Mouse (Mus musculus): ENCODE measurements around the gene Atp5l. TPM values are rescaled to one million over a fixed set of nuclear protein-coding genes. Genes with fewer than 3 reads are reported as not detected.

Gene Atp5l
- 2,238 TPM for polyA plus RNA-seq (2014; fragmentation: Illumina TruSeq; extraction: RNeasy Lipid Tissue Mini Kit (QIAGEN cat#74804); ENCODE audit: low read depth, low replicate concordance)

GRCm38 (mm10) chr9:44920374-44921122 lies at the start of gene Atp5l:
Atp5l (minus strand) TSS chr9:44920742.

GRCm38 (mm10) chr9:44965126-44965832 lies 44.7 kb upstream of the Atp5l start, which contains the start of gene Ube4a:
Ube4a (minus strand) TSS chr9:44965600.

GRCm38 (mm10) chr9:44881221-44881871 lies 39.2 kb downstream of the Atp5l start, which contains the start of gene Kmt2a:
Kmt2a (minus strand) TSS chr9:44881296.

Other genes with a start within 250 kb of the Atp5l start
- gene Treh, start 247.5 kb downstream of the Atp5l start, polyA plus RNA-seq (2014; fragmentation: Illumina TruSeq; extraction: RNeasy Lipid Tissue Mini Kit (QIAGEN cat#74804); ENCODE audit: low read depth, low replicate concordance), result not detected
- gene Phldb1, start 185.5 kb downstream of the Atp5l start, polyA plus RNA-seq (2014; fragmentation: Illumina TruSeq; extraction: RNeasy Lipid Tissue Mini Kit (QIAGEN cat#74804); ENCODE audit: low read depth, low replicate concordance), result 102 TPM
- 71.8 TPM for gene Arcn1, start 152.9 kb downstream of the Atp5l start, polyA plus RNA-seq (2014; fragmentation: Illumina TruSeq; extraction: RNeasy Lipid Tissue Mini Kit (QIAGEN cat#74804); ENCODE audit: low read depth, low replicate concordance)
- 27.7 TPM for gene Ift46, start 152.8 kb downstream of the Atp5l start, polyA plus RNA-seq (2014; fragmentation: Illumina TruSeq; extraction: RNeasy Lipid Tissue Mini Kit (QIAGEN cat#74804); ENCODE audit: low read depth, low replicate concordance)
- gene Tmem25, start 121.4 kb downstream of the Atp5l start, polyA plus RNA-seq (2014; fragmentation: Illumina TruSeq; extraction: RNeasy Lipid Tissue Mini Kit (QIAGEN cat#74804); ENCODE audit: low read depth, low replicate concordance), result 10.4 TPM
- not detected for gene Ttc36, start 117.7 kb downstream of the Atp5l start, polyA plus RNA-seq (2014; fragmentation: Illumina TruSeq; extraction: RNeasy Lipid Tissue Mini Kit (QIAGEN cat#74804); ENCODE audit: low read depth, low replicate concordance)
- 13.0 TPM for gene Kmt2a, start 39.4 kb downstream of the Atp5l start, polyA plus RNA-seq (2014; fragmentation: Illumina TruSeq; extraction: RNeasy Lipid Tissue Mini Kit (QIAGEN cat#74804); ENCODE audit: low read depth, low replicate concordance)
- 25.2 TPM for gene Ube4a, start 44.9 kb upstream of the Atp5l start, polyA plus RNA-seq (2014; fragmentation: Illumina TruSeq; extraction: RNeasy Lipid Tissue Mini Kit (QIAGEN cat#74804); ENCODE audit: low read depth, low replicate concordance)
- gene Cd3g, start 59.7 kb upstream of the Atp5l start, polyA plus RNA-seq (2014; fragmentation: Illumina TruSeq; extraction: RNeasy Lipid Tissue Mini Kit (QIAGEN cat#74804); ENCODE audit: low read depth, low replicate concordance), result not detected
- 0.29 TPM for gene Cd3d, start 61.0 kb upstream of the Atp5l start, polyA plus RNA-seq (2014; fragmentation: Illumina TruSeq; extraction: RNeasy Lipid Tissue Mini Kit (QIAGEN cat#74804); ENCODE audit: low read depth, low replicate concordance)
- not detected for gene Cd3e, start 88.9 kb upstream of the Atp5l start, polyA plus RNA-seq (2014; fragmentation: Illumina TruSeq; extraction: RNeasy Lipid Tissue Mini Kit (QIAGEN cat#74804); ENCODE audit: low read depth, low replicate concordance)
- 0.63 TPM for gene Mpzl2, start 119.1 kb upstream of the Atp5l start, polyA plus RNA-seq (2014; fragmentation: Illumina TruSeq; extraction: RNeasy Lipid Tissue Mini Kit (QIAGEN cat#74804); ENCODE audit: low read depth, low replicate concordance)
- 2.0 TPM for gene Mpzl3, start 134.4 kb upstream of the Atp5l start, polyA plus RNA-seq (2014; fragmentation: Illumina TruSeq; extraction: RNeasy Lipid Tissue Mini Kit (QIAGEN cat#74804); ENCODE audit: low read depth, low replicate concordance)
- 0.42 TPM for gene Jaml, start 158.4 kb upstream of the Atp5l start, polyA plus RNA-seq (2014; fragmentation: Illumina TruSeq; extraction: RNeasy Lipid Tissue Mini Kit (QIAGEN cat#74804); ENCODE audit: low read depth, low replicate concordance)
- gene Scn2b, start 197.0 kb upstream of the Atp5l start, polyA plus RNA-seq (2014; fragmentation: Illumina TruSeq; extraction: RNeasy Lipid Tissue Mini Kit (QIAGEN cat#74804); ENCODE audit: low read depth, low replicate concordance), result 0.24 TPM
- gene Scn4b, start 217.7 kb upstream of the Atp5l start, polyA plus RNA-seq (2014; fragmentation: Illumina TruSeq; extraction: RNeasy Lipid Tissue Mini Kit (QIAGEN cat#74804); ENCODE audit: low read depth, low replicate concordance), result 13.2 TPM